Mouse (Mus musculus): Measurements from ENCODE around the gene Rhbdl3.
"Not testable (repeated sequence)": the region's sequence is repeated elsewhere in the genome, so short reads cannot be mapped to it uniquely, and the experiment has no call there.

Rhbdl3 gene

GRCm38 (mm10) chr11:80313462-80313861 is 12.8 kb downstream of the Rhbdl3 start:
- no peak for DNase-seq

GRCm38 (mm10) chr11:80313944-80314343 is 13.2 kb downstream of the Rhbdl3 start:
- DNase-seq: no peak

- DNase-seq: no peak
Measured at GRCm38 (mm10) chr11:80315743-80316639, 15.3 kb downstream of the Rhbdl3 start.

GRCm38 (mm10) chr11:80323255-80323654 is 22.5 kb downstream of the Rhbdl3 start:
- DNase-seq: no peak

GRCm38 (mm10) chr11:80324636-80325035 is 23.9 kb downstream of the Rhbdl3 start:
- no peak for DNase-seq

- no peak for DNase-seq
Measured at GRCm38 (mm10) chr11:80332709-80333400, 32.1 kb downstream of the Rhbdl3 start.

- DNase-seq: no peak
Measured at GRCm38 (mm10) chr11:80335609-80336350, 35.1 kb downstream of the Rhbdl3 start.

- DNase-seq: no peak
Measured at GRCm38 (mm10) chr11:80336351-80336730, 35.6 kb downstream of the Rhbdl3 start.

- DNase-seq: no peak
Measured at GRCm38 (mm10) chr11:80342482-80342881, 41.8 kb downstream of the Rhbdl3 start.

- peak; percentile 33 for DNase-seq
Measured at GRCm38 (mm10) chr11:80351832-80352430, 51.2 kb downstream of the Rhbdl3 start.

GRCm38 (mm10) chr11:80354832-80355231 is 54.1 kb downstream of the Rhbdl3 start:
- DNase-seq: no peak

GRCm38 (mm10) chr11:80368949-80369348 is 68.2 kb downstream of the Rhbdl3 start:
- no peak for DNase-seq

- DNase-seq: no peak
Measured at GRCm38 (mm10) chr11:80376651-80377050, 75.9 kb downstream of the Rhbdl3 start.

GRCm38 (mm10) chr11:80377712-80378451 is 77.2 kb downstream of the Rhbdl3 start, which contains the start of gene 5730455P16Rik:
TSS of gene 5730455P16Rik (minus strand) at chr11:80378034.
- peak; percentile 71 for DNase-seq

- not testable (repeated sequence) for DNase-seq
Measured at GRCm38 (mm10) chr11:80378452-80379068, 77.8 kb downstream of the Rhbdl3 start.

GRCm38 (mm10) chr11:80379184-80379583 is 78.5 kb downstream of the Rhbdl3 start:
- DNase-seq: not testable (repeated sequence)

GRCm38 (mm10) chr11:80382626-80383018 is 81.9 kb downstream of the Rhbdl3 start:
- DNase-seq: no peak

- DNase-seq: peak; percentile 97
Measured at GRCm38 (mm10) chr11:80383019-80383625, 82.4 kb downstream of the Rhbdl3 start, which contains the start of gene Zfp207. TSS of gene Zfp207 (plus strand) at chr11:80383279.

- DNase-seq: no peak
Measured at GRCm38 (mm10) chr11:80383626-80384046, 82.9 kb downstream of the Rhbdl3 start.

- DNase-seq: no peak
Measured at GRCm38 (mm10) chr11:80384461-80384860, 83.7 kb downstream of the Rhbdl3 start.

- no peak for DNase-seq
Measured at GRCm38 (mm10) chr11:80385055-80385454, 84.3 kb downstream of the Rhbdl3 start.
